Mouse (Mus musculus) cerebellum, postnatal 36 days (tissue): ENCODE measurements around the gene Prdm5.

ENCODE experiments used
- DNase-seq, 2 experiments: peaks; one replicate each; pipeline ENCODE4 v3.0.0; 2021 to 2022; ENCODE audit warnings: mixed read lengths in 2 of 2

Gene Prdm5

GRCm38 (mm10) chr6:65778861-65779688 is at the start of gene Prdm5:
Gene Prdm5 (plus strand): TSS chr6:65778988.
- DNase-seq: peak; percentile 68 to 73

GRCm38 (mm10) chr6:65739442-65739841 is 39.3 kb upstream of the Prdm5 start:
- DNase-seq: no peak

GRCm38 (mm10) chr6:65743144-65743870 is 35.5 kb upstream of the Prdm5 start:
- no peak for DNase-seq

- no peak for DNase-seq
Observed at GRCm38 (mm10) chr6:65743871-65744202, 35.0 kb upstream of the Prdm5 start.

GRCm38 (mm10) chr6:65758214-65758613 is 20.6 kb upstream of the Prdm5 start:
- no peak for DNase-seq

- no peak for DNase-seq
Observed at GRCm38 (mm10) chr6:65759174-65759573, 19.6 kb upstream of the Prdm5 start.

GRCm38 (mm10) chr6:65760073-65760472 is 18.7 kb upstream of the Prdm5 start:
- no peak for DNase-seq

- no peak for DNase-seq
Observed at GRCm38 (mm10) chr6:65764459-65764858, 14.3 kb upstream of the Prdm5 start.

- no peak for DNase-seq
Observed at GRCm38 (mm10) chr6:65765057-65765456, 13.7 kb upstream of the Prdm5 start.

- DNase-seq: no peak
Observed at GRCm38 (mm10) chr6:65765752-65766397, 12.9 kb upstream of the Prdm5 start.

GRCm38 (mm10) chr6:65767911-65768310 is 10.9 kb upstream of the Prdm5 start:
- no peak for DNase-seq

- DNase-seq: no peak
Observed at GRCm38 (mm10) chr6:65773566-65773965, 5.2 kb upstream of the Prdm5 start.

- DNase-seq: no peak
Observed at GRCm38 (mm10) chr6:65779689-65780233, 973 bp downstream of the Prdm5 start.

GRCm38 (mm10) chr6:65781441-65781840 is 2.7 kb downstream of the Prdm5 start:
- DNase-seq: no peak

GRCm38 (mm10) chr6:65783670-65784069 is 4.9 kb downstream of the Prdm5 start:
- no peak for DNase-seq

- DNase-seq: no peak
Observed at GRCm38 (mm10) chr6:65792923-65793322, 14.1 kb downstream of the Prdm5 start.

GRCm38 (mm10) chr6:65796552-65796951 is 17.8 kb downstream of the Prdm5 start:
- no peak for DNase-seq

GRCm38 (mm10) chr6:65797276-65797675 is 18.5 kb downstream of the Prdm5 start:
- no peak for DNase-seq

GRCm38 (mm10) chr6:65798390-65798789 is 19.6 kb downstream of the Prdm5 start:
- DNase-seq: no peak

GRCm38 (mm10) chr6:65811685-65812084 is 32.9 kb downstream of the Prdm5 start:
- no peak for DNase-seq

GRCm38 (mm10) chr6:65818039-65818747 is 39.4 kb downstream of the Prdm5 start:
- peak; percentile 34 to 38 for DNase-seq

- DNase-seq: no peak
Observed at GRCm38 (mm10) chr6:65828656-65829055, 49.9 kb downstream of the Prdm5 start.

- DNase-seq: no peak
Observed at GRCm38 (mm10) chr6:65831443-65831842, 52.7 kb downstream of the Prdm5 start.
